In genomic region chr14:14701710-14702329, GRCm38 (mm10) we compare ENCODE assay signal across 8 mouse cellular contexts. TPM values are rescaled to one million over a fixed set of nuclear protein-coding genes. Genes with fewer than 3 reads are reported as not detected.
A peak's percentile ranks its signal among the peaks of the same experiment; 100 is the strongest.
DNase-seq lines count a peak whose midpoint lies in the region; ATAC-seq and TF ChIP-seq lines count a peak whose summit lies in the region.

TSS of gene Slc4a7 (plus strand) at chr14:14702279.

- no peaks in the 10 kb centered on the region for H3K4me1 ChIP-seq in lung, postnatal 0 days (ENCODE audit: insufficient read depth, low read depth, low read length)
- peaks cover 21% of the 10 kb centered on the region for H3K4me1 ChIP-seq in embryonic facial prominence, embryonic 10.5 days
- H3K4me1 ChIP-seq in hindbrain, embryonic 10.5 days (replicated peaks), result peaks cover 24% of the 10 kb centered on the region
- H3K4me1 ChIP-seq in liver, embryonic 12.5 days, result peaks cover 24% of the 10 kb centered on the region
- no peaks in the 10 kb centered on the region; the same call in 1 of the 2 replicates for H3K4me1 ChIP-seq in stomach, postnatal 0 days (replicated peaks; ENCODE audit: control insufficient read depth, insufficient read depth)

- TF ChIP-seq EP300 in lung, postnatal 0 days (IDR thresholded peaks at IDR 0.05), result no peak
- TF ChIP-seq EP300 in stomach, postnatal 0 days (optimal IDR thresholded peaks at IDR 0.05), result no peak

- H3K36me3 ChIP-seq in lung, postnatal 0 days (ENCODE audit: insufficient read depth, low read length), result no peaks in the 10 kb centered on the region
- H3K36me3 ChIP-seq in embryonic facial prominence, embryonic 10.5 days (replicated peaks), result peaks cover 4% of the 10 kb centered on the region; the same call in 1 of the 2 replicates
- peaks cover under 1% of the 10 kb centered on the region; the same call in 1 of the 2 replicates for H3K36me3 ChIP-seq in hindbrain, embryonic 10.5 days
- no peaks in the 10 kb centered on the region for H3K36me3 ChIP-seq in liver, embryonic 12.5 days
- no peaks in the 10 kb centered on the region for H3K36me3 ChIP-seq in stomach, postnatal 0 days (ENCODE audit: control insufficient read depth, insufficient read depth, low read length)

- peak within 1 kb of the TSS; percentile 86 for H3K4me3 ChIP-seq in lung, postnatal 0 days (ENCODE audit: low read depth, low read length)
- H3K4me3 ChIP-seq in embryonic facial prominence, embryonic 10.5 days, result peak within 1 kb of the TSS; percentile 89
- peak within 1 kb of the TSS; percentile 90 for H3K4me3 ChIP-seq in hindbrain, embryonic 10.5 days
- H3K4me3 ChIP-seq in liver, embryonic 12.5 days, result peak within 1 kb of the TSS; percentile 77
- peak within 1 kb of the TSS; percentile 84 for H3K4me3 ChIP-seq in stomach, postnatal 0 days (ENCODE audit: low read depth, low read length)

- no peaks in the 10 kb centered on the region for H3K9me3 ChIP-seq in lung, postnatal 0 days (ENCODE audit: low read length)
- no peaks in the 10 kb centered on the region for H3K9me3 ChIP-seq in embryonic facial prominence, embryonic 10.5 days
- no peaks in the 10 kb centered on the region for H3K9me3 ChIP-seq in hindbrain, embryonic 10.5 days
- H3K9me3 ChIP-seq in liver, embryonic 12.5 days (replicated peaks), result no peaks in the 10 kb centered on the region
- no peaks in the 10 kb centered on the region for H3K9me3 ChIP-seq in stomach, postnatal 0 days (ENCODE audit: control insufficient read depth, low read length)

- WGBS in lung, postnatal 0 days, result 76% methylated on average over 5 of the region's 5 CpGs
- 89% methylated on average over 5 of the region's 5 CpGs for WGBS in embryonic facial prominence, embryonic 10.5 days
- 88% methylated on average over 5 of the region's 5 CpGs for WGBS in hindbrain, embryonic 10.5 days
- 53% methylated on average over 5 of the region's 5 CpGs for WGBS in liver, embryonic 12.5 days (ENCODE audit: insufficient replicate concordance)
- WGBS in stomach, postnatal 0 days, result 79% methylated on average over 5 of the region's 5 CpGs

- ATAC-seq in lung, postnatal 0 days, result no peak
- no peak for ATAC-seq in liver, embryonic 12.5 days
- no peak for ATAC-seq in stomach, postnatal 0 days (ENCODE audit: low FRiP score, low TSS enrichment)

- H3K4me2 ChIP-seq in lung, postnatal 0 days (replicated peaks; ENCODE audit: low read depth, low read length), result peak within 1 kb of the TSS; percentile 83
- peak within 1 kb of the TSS; percentile 96 for H3K4me2 ChIP-seq in liver, embryonic 12.5 days
- H3K4me2 ChIP-seq in stomach, postnatal 0 days (replicated peaks; ENCODE audit: low read depth), result peak within 1 kb of the TSS; percentile 77

- H3K27ac ChIP-seq in lung, postnatal 0 days (ENCODE audit: low read length), result peak within 1 kb of the TSS; percentile 93
- peak within 1 kb of the TSS; percentile 99 for H3K27ac ChIP-seq in embryonic facial prominence, embryonic 10.5 days (replicated peaks)
- H3K27ac ChIP-seq in hindbrain, embryonic 10.5 days, result peak within 1 kb of the TSS; percentile 99
- peak within 1 kb of the TSS; percentile 84 for H3K27ac ChIP-seq in liver, embryonic 12.5 days
- peak within 1 kb of the TSS; percentile 96 for H3K27ac ChIP-seq in stomach, postnatal 0 days (replicated peaks)

- no peaks in the 10 kb centered on the region for H3K27me3 ChIP-seq in lung, postnatal 0 days (replicated peaks; ENCODE audit: insufficient read depth, low read length)
- H3K27me3 ChIP-seq in embryonic facial prominence, embryonic 10.5 days (replicated peaks; ENCODE audit: low read depth, poor library complexity, severe bottlenecking), result no peaks in the 10 kb centered on the region
- no peaks in the 10 kb centered on the region for H3K27me3 ChIP-seq in hindbrain, embryonic 10.5 days (ENCODE audit: insufficient read depth, poor library complexity, severe bottlenecking)
- no peaks in the 10 kb centered on the region for H3K27me3 ChIP-seq in liver, embryonic 12.5 days (replicated peaks)
- no peaks in the 10 kb centered on the region for H3K27me3 ChIP-seq in stomach, postnatal 0 days (ENCODE audit: control insufficient read depth, insufficient read depth, low read length)

- H3K9ac ChIP-seq in lung, postnatal 0 days (replicated peaks; ENCODE audit: low read depth), result peak within 1 kb of the TSS; percentile 77
- peak within 1 kb of the TSS; percentile 90 for H3K9ac ChIP-seq in liver, embryonic 12.5 days
- H3K9ac ChIP-seq in stomach, postnatal 0 days (ENCODE audit: low read length), result peak within 1 kb of the TSS; percentile 87

- DNase-seq in lung, postnatal 0 days (ENCODE audit: low spot score), result no peak
- DNase-seq in lung, postnatal 10 days, result no peak
- DNase-seq in embryonic facial prominence, embryonic 10.5 days (ENCODE audit: low spot score), result no peak
- no peak for DNase-seq in hindbrain, embryonic 10.5 days (ENCODE audit: low spot score)
- no peak for DNase-seq in stomach, postnatal 0 days (ENCODE audit: low spot score)
- no peak for DNase-seq in cerebellum, postnatal 14 days
- no peak for DNase-seq in kidney, adult 11 months

- no peak for TF ChIP-seq CTCF in lung, postnatal 0 days (IDR thresholded peaks at IDR 0.05)
- TF ChIP-seq CTCF in stomach, postnatal 0 days (IDR thresholded peaks at IDR 0.05; ENCODE audit: low read depth), result no peak

RNA-seq across cellular contexts. Expression of gene Slc4a7, which starts in this region (rescaled TPM):
- 7.4 and 7.9 TPM in 2 replicates for polyA plus RNA-seq in lung, postnatal 0 days (2015; fragmentation: Nextera tagmentation; extraction: Ambion mirVana)
- 33.4 and 36.3 TPM in 2 replicates for polyA plus RNA-seq in embryonic facial prominence, embryonic 10.5 days (2016; fragmentation: Nextera tagmentation; extraction: Ambion mirVana)
- 28.3 and 32.8 TPM in 2 replicates for polyA plus RNA-seq in hindbrain, embryonic 10.5 days (2016; fragmentation: Nextera tagmentation; extraction: Ambion mirVana)
- 6.3 and 7.3 TPM in 2 replicates for polyA plus RNA-seq in liver, embryonic 12.5 days (2016; fragmentation: Nextera tagmentation; extraction: Ambion mirVana)
- 7.3 and 7.7 TPM in 2 replicates for polyA plus RNA-seq in stomach, postnatal 0 days (2015; fragmentation: Nextera tagmentation; extraction: Ambion mirVana)
